Mouse (Mus musculus) T-cell, adult 2 months (primary cell): Measurements from ENCODE around the gene Tsga13.

Source experiments
- DNase-seq: peaks from one replicate; pipeline ENCODE4 v3.0.0; 2022; ENCODE audit warnings: low spot score

The Tsga13 gene

DNA sequence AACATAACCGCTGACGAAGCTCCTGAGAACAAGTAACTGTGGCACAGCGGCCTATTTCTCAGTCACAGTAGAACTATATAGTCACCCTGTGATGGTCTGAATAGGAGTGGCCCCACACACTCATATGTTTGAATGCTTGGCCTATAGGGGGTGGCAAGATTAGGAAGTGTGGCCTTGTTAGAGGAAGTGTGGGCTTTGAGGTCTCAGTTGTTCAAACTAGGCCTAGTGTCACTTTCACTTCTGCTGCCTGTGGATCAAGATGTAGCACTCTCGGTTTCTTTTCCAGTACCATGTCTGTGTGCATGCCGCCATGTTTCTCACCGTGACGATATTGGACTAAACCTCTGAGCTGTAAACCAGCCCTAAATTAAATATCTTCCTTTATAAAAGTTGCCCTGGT is 59.4 kb downstream of the Tsga13 start:
- DNase-seq: no peak

DNA sequence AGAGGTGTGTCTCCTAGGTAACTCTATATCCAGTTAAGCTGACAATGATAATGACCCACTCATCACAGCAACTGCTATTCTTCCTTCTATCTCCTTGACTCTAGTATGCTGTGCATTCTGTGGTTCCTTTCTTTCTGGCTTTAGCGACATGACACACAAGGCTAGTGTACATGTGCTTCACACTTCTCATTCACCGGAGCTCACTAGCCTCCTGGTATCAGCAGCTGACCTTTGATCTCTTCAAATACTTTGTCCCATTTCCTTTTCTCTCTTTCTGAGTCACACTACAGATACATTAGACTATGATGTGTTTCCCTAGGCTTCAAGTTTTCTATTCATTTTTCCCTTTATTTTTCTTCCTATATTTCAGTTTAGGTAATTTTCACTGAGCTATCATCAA is 60.2 kb downstream of the Tsga13 start:
- DNase-seq: no peak

DNA sequence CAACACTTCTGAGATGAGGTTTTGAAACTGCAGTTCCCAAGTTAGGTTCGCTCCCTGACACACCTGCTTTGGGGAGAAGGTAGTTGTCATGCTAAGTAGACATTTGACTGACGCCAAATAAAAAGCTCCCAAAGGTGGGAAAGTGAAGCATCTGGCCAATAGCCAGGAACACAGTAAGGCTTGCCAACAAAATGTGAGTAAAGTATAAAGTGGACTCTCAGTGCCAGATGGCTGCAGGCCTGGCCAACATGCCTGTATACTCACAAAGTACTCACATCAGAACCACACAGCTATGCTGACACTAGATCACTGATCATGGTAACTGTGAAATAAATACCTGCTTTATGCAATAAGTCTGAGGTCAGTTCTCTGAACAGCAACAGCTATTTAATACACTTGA is 65.6 kb downstream of the Tsga13 start:
- no peak for DNase-seq
